Mouse (Mus musculus) induced T-regulatory cell, adult 2 months (primary cell): ENCODE measurements around the gene Daxx.
"Not testable (repeated sequence)": the region's sequence is repeated elsewhere in the genome, so short reads cannot be mapped to it uniquely, and the experiment has no call there.

Experiments used
- DNase-seq: peaks from one replicate; pipeline ENCODE4 v3.0.0-alpha.2; 2012; ENCODE audit warnings: low read depth

Daxx gene

GRCm38 (mm10) chr17:33943454-33943853 lies 34.2 kb downstream of the Daxx start:
- DNase-seq = no peak

GRCm38 (mm10) chr17:33947430-33948089 lies 38.3 kb downstream of the Daxx start:
- peak; percentile 62 for DNase-seq

- DNase-seq = no peak
Observed at GRCm38 (mm10) chr17:33948090-33948904, 39.1 kb downstream of the Daxx start.

GRCm38 (mm10) chr17:33948905-33949537 lies 39.8 kb downstream of the Daxx start:
- no peak for DNase-seq

GRCm38 (mm10) chr17:33950131-33950625 lies 41.0 kb downstream of the Daxx start:
- DNase-seq = no peak

GRCm38 (mm10) chr17:33951021-33951946 lies 42.1 kb downstream of the Daxx start, which contains the start of gene B3galt4:
B3galt4 (minus strand) TSS chr17:33951488.
- DNase-seq = peak; percentile 92

- not testable (repeated sequence) for DNase-seq
Observed at GRCm38 (mm10) chr17:33952015-33952414, 42.8 kb downstream of the Daxx start.

- DNase-seq = no peak
Observed at GRCm38 (mm10) chr17:33952879-33953278, 43.7 kb downstream of the Daxx start.

- no peak for DNase-seq
Observed at GRCm38 (mm10) chr17:33953310-33953709, 44.1 kb downstream of the Daxx start.

- no peak for DNase-seq
Observed at GRCm38 (mm10) chr17:33953961-33954565, 44.8 kb downstream of the Daxx start.

- peak; percentile 42 for DNase-seq
Observed at GRCm38 (mm10) chr17:33954646-33955554, 45.7 kb downstream of the Daxx start.

- peak; percentile 98 for DNase-seq
Observed at GRCm38 (mm10) chr17:33955555-33956214, 46.5 kb downstream of the Daxx start, which contains the start of the genes Vps52 and Rps18. Vps52 (plus strand) TSS chr17:33955812. Rps18 (minus strand) TSS chr17:33956001.

GRCm38 (mm10) chr17:33956336-33956735 lies 47.1 kb downstream of the Daxx start:
- no peak for DNase-seq

GRCm38 (mm10) chr17:33957493-33957892 lies 48.3 kb downstream of the Daxx start:
- peak; percentile 55 for DNase-seq

GRCm38 (mm10) chr17:33958451-33958850 lies 49.2 kb downstream of the Daxx start:
- DNase-seq = no peak

- DNase-seq = no peak
Observed at GRCm38 (mm10) chr17:33959135-33959534, 49.9 kb downstream of the Daxx start.

GRCm38 (mm10) chr17:33959948-33960347 lies 50.7 kb downstream of the Daxx start:
- no peak for DNase-seq

- DNase-seq = no peak
Observed at GRCm38 (mm10) chr17:33962876-33963275, 53.7 kb downstream of the Daxx start.
